Mouse (Mus musculus) ES-Bruce4 (cell line): ENCODE results near the gene Ddr2. TPM values are rescaled to one million over a fixed set of nuclear protein-coding genes. Genes with fewer than 3 reads are reported as not detected.

Experiments
- H3K27ac ChIP-seq: 2 replicates; pipeline ENCODE4 v1.5.1; 2012; ENCODE audit warnings: low read length, inconsistent platforms; ENCODE audit not compliant: insufficient read depth
- H3K27me3 ChIP-seq: 2 replicates; pipeline ENCODE4 v1.6.1; 2012; ENCODE audit warnings: mild to moderate bottlenecking, low read length, inconsistent platforms; ENCODE audit not compliant: control insufficient read depth, poor library complexity, insufficient read depth, severe bottlenecking
- H3K36me3 ChIP-seq: 2 replicates; pipeline ENCODE4 v1.6.1; 2012; ENCODE audit warnings: inconsistent platforms, mild to moderate bottlenecking, low read length, moderate library complexity; ENCODE audit not compliant: control insufficient read depth, poor library complexity, insufficient read depth, severe bottlenecking
- H3K4me1 ChIP-seq: one replicate; pipeline ENCODE4 v1.8.1; 2011; ENCODE audit warnings: low read length; ENCODE audit not compliant: control insufficient read depth, insufficient read depth
- H3K4me3 ChIP-seq: 2 replicates; pipeline ENCODE4 v1.5.1; 2011; ENCODE audit warnings: low read depth, mild to moderate bottlenecking, low read length
- H3K9ac ChIP-seq: 2 replicates; pipeline ENCODE4 v1.6.1; 2012; ENCODE audit warnings: low read depth, mild to moderate bottlenecking, inconsistent platforms; ENCODE audit not compliant: poor library complexity, severe bottlenecking
- H3K9me3 ChIP-seq: replicated peaks from 2 replicates; pipeline ENCODE4 v1.6.1; 2012; ENCODE audit warnings: mild to moderate bottlenecking, low read length, inconsistent platforms; ENCODE audit not compliant: control insufficient read depth, poor library complexity, insufficient read depth, severe bottlenecking
- CTCF ChIP-seq: IDR thresholded peaks from one replicate; pipeline ENCODE4 v1.8.1; 2011; ENCODE audit warnings: low read depth, low read length
- EP300 ChIP-seq: IDR thresholded peaks from 2 replicates; pipeline ENCODE4 v1.6.1; 2011; ENCODE audit warnings: low read depth, low read length; ENCODE audit not compliant: insufficient read depth
- POLR2A ChIP-seq: IDR thresholded peaks from one replicate; pipeline ENCODE4 v1.8.1; 2011; ENCODE audit warnings: low read length; ENCODE audit not compliant: insufficient read depth
- polyA plus RNA-seq: library from polyadenylated mRNA; stranded (reverse); fragments of >200 nt; gene quantifications from 2 replicates; pipeline ENCODE4 v1.2.4, GENCODE M21; 2011; ENCODE audit warnings: low read depth; ENCODE audit not compliant: missing spikeins, insufficient read depth, insufficient read length

Ddr2 gene
- polyA plus RNA-seq, 1 experiment = 1.7 TPM

DNA sequence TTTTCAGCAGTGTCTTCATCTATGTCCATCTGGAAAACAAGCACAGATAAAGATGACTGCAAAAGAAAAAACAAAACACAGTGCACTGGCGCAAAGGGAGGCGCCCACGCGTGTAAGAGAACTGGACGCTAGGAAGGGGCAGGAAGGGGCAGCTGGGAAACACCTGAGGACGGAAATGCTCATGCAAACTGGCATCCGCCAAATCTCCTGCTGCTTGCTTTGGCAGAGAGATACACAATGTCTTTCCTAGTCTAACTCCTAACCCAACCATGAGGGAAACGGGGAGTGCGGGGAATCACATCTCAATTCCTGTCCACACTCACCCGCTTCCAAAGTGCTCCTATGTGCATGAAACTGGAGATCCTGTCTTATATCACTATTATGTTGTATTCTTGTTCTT lies 157.5 kb downstream of the Ddr2 start:
- H3K27me3 ChIP-seq = no peaks in the 10 kb centered on the region
- no peak overlapping the region for H3K4me3 ChIP-seq
- H3K9ac ChIP-seq = no peak overlapping the region
- H3K36me3 ChIP-seq = peaks cover 3% of the 10 kb centered on the region; the same call in 1 of the 2 replicates
- H3K4me1 ChIP-seq = no peaks in the 10 kb centered on the region
- H3K9me3 ChIP-seq = no peaks in the 10 kb centered on the region
- no peak overlapping the region for H3K27ac ChIP-seq
- no peak for TF ChIP-seq POLR2A
- no peak for TF ChIP-seq EP300
- TF ChIP-seq CTCF = no peak

DNA sequence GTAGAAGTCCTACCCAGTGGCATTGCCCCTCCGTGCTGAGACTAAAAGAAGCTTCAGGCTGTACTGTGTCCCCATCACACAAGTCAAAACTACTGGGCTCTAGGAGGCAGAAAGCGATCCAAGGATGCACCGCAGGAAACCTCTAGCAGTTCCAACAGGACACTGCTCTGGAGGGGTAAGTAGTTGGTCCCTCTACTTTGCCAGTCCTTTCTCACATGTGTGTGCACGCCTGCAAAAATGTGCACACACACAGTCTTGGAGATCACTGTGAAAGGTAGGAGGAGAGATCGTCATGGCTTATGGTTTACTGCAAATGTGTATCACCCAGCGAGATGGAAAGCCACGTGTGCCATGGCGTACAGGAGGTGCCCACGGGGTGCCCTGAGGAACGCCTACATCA lies 157.9 kb downstream of the Ddr2 start:
- Histone ChIP-seq H3K27ac (no peak overlapping the region), H3K36me3 (peaks cover 3% of the 10 kb centered on the region; the same call in 1 of the 2 replicates)
- TF ChIP-seq EP300 (no peak), CTCF (no peak), POLR2A (no peak)

DNA sequence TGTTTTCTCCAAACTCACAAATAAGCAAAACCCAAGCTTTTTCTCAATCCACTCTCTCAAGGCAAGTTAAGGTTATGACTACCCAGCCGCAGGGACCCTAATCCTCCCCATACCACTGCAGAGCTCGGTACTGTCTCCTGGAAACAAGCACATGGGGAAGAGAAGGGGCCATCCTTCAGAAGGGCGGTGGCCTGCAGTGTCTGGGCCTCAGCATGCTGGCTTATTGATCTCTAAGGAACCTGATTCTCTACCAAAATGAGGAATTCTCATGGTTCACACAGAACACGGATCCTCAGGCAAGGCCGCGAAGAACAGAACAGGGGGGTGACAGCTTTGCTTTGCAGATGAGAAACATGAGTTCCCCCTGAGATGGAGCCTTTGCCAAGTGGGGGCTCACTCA lies 159.0 kb downstream of the Ddr2 start:
- Histone ChIP-seq H3K36me3 (peaks cover 3% of the 10 kb centered on the region; the same call in 1 of the 2 replicates), H3K4me1 (no peaks in the 10 kb centered on the region), H3K4me3 (no peak overlapping the region), H3K9me3 (no peaks in the 10 kb centered on the region), H3K9ac (no peak overlapping the region), H3K27me3 (no peaks in the 10 kb centered on the region), H3K27ac (no peak overlapping the region)
- TF ChIP-seq POLR2A = no peak
- TF ChIP-seq CTCF = no peak
- no peak for TF ChIP-seq EP300

More for the DNA sequence above, 157.9 kb downstream of the Ddr2 start:
- Histone ChIP-seq H3K9me3 (no peaks in the 10 kb centered on the region), H3K4me3 (no peak overlapping the region), H3K27me3 (no peaks in the 10 kb centered on the region), H3K4me1 (no peaks in the 10 kb centered on the region), H3K9ac (no peak overlapping the region)

DNA sequence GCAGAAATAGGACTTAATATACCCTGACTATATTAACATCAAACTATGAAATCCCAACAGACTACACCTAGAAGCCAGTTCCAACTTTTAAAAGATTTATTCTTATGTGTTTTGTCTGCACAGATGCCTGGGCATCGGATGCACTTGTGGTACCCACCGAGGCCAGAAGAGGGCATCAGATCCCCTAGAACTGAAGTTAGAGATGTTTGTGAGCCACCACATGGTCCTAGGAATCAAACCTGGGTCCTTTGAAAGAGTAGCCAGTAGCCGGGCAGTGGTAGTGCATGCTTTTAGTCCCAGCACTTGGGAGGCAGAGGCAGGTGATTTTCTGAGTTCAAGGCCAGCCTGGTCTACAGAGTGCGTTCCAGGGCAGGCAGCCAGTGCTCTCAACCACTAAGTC lies 159.9 kb downstream of the Ddr2 start:
- peak; percentile 57 for TF ChIP-seq CTCF
- no peak for TF ChIP-seq POLR2A
- Histone ChIP-seq H3K9ac (no peak overlapping the region), H3K36me3 (peaks cover 1% of the 10 kb centered on the region; the same call in 1 of the 2 replicates), H3K4me3 (no peak overlapping the region), H3K27me3 (no peaks in the 10 kb centered on the region), H3K27ac (no peak overlapping the region), H3K4me1 (no peaks in the 10 kb centered on the region), H3K9me3 (no peaks in the 10 kb centered on the region)

DNA sequence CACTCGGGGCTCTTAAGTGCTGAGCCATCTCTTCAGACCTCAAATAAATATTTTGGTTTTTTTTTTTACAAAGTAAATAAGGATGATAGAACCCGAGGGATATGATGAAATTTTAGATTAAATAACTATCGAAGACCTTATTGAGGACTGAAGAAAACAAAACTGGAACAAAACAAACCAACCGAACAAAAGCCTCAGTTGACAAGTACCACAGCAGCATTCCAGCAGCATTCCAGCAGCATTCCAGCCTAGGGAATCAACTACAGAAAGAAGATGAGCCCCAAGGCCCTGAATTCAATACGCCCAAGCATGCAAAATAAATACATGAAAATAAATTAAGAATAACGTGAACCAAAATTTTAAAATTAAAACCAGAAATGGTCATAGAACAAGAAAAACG lies 160.6 kb downstream of the Ddr2 start:
- H3K4me1 ChIP-seq = no peaks in the 10 kb centered on the region
- no peak overlapping the region for H3K4me3 ChIP-seq
- no peaks in the 10 kb centered on the region for H3K36me3 ChIP-seq
- no peak overlapping the region for H3K9ac ChIP-seq
- no peak for TF ChIP-seq EP300
- no peak for TF ChIP-seq POLR2A
- TF ChIP-seq CTCF = no peak
- H3K9me3 ChIP-seq = no peaks in the 10 kb centered on the region
- H3K27me3 ChIP-seq = no peaks in the 10 kb centered on the region
- no peak overlapping the region for H3K27ac ChIP-seq

DNA sequence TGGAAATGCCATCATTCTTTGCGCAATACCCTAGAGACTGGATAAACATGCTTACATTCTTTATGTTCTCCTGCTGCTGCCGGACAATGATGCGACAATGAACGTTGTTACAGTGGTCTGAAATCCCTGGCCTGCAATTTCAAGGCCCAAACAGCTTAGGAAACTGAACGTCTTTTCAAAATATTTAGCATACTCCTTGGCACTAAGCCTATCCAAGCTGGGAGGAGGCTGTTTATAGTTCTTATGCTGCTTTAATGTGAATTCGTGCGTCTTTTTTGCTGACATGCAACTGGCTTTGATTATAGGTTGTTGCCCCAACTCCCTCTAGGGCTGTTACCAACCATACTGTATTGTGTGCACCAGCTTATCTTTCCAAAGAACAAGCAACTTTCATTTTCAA lies 161.7 kb downstream of the Ddr2 start:
- no peaks in the 10 kb centered on the region for H3K9me3 ChIP-seq
- H3K9ac ChIP-seq = no peak overlapping the region
- no peaks in the 10 kb centered on the region for H3K36me3 ChIP-seq
- no peak overlapping the region for H3K4me3 ChIP-seq
- no peaks in the 10 kb centered on the region for H3K27me3 ChIP-seq
- TF ChIP-seq CTCF (no peak), EP300 (no peak)
- H3K4me1 ChIP-seq = no peaks in the 10 kb centered on the region
- no peak overlapping the region for H3K27ac ChIP-seq
